Mouse (Mus musculus): Measurements from ENCODE around the gene Gm17949. TPM values are rescaled to one million over a fixed set of nuclear protein-coding genes. Genes with fewer than 3 reads are reported as not detected.
"Not testable (repeated sequence)": the region's sequence is repeated elsewhere in the genome, so short reads cannot be mapped to it uniquely, and the experiment has no call there.

Gm17949 gene
- total and polyA plus RNA-seq, 3 experiments = 0.18 TPM; not detected in 2

GRCm38 (mm10) chr17:57032854-57033253 is 21.6 kb downstream of the Gm17949 start:
- H3K9ac ChIP-seq (ENCODE audit: low read depth, low read length) = no peak overlapping the region
- no peaks in the 10 kb centered on the region for H3K36me3 ChIP-seq (ENCODE audit: control insufficient read depth, insufficient read depth, low read length)
- H3K27me3 ChIP-seq (ENCODE audit: control insufficient read depth, insufficient read depth, low read length) = no peaks in the 10 kb centered on the region
- no peak for DNase-seq
- H3K4me3 ChIP-seq = no peak overlapping the region
- H3K79me2 ChIP-seq (replicated peaks; ENCODE audit: control insufficient read depth, insufficient read depth, low read length) = peaks cover 2% of the 10 kb centered on the region
- no peak overlapping the region for H3K27ac ChIP-seq
- WGBS = 83% methylated on average over 4 of the region's 4 CpGs
- peaks cover 4% of the 10 kb centered on the region; the same call in 1 of the 2 replicates for H3K4me1 ChIP-seq (ENCODE audit: control insufficient read depth, insufficient read depth, low read length)
- intact Hi-C loops (cut with DNase I) = loop anchor here (2.0 kb wide), 1 partner anchor 24 kb away; no protein-coding TSS in a partner anchor
- TF ChIP-seq POLR2A (IDR thresholded peaks at IDR 0.05; ENCODE audit: insufficient read depth, low read depth, low read length) (no peak), CTCF (IDR thresholded peaks at IDR 0.05) (no peak), EP300 (IDR thresholded peaks at IDR 0.05; ENCODE audit: insufficient read depth, low read depth, low read length) (no peak)

DNA sequence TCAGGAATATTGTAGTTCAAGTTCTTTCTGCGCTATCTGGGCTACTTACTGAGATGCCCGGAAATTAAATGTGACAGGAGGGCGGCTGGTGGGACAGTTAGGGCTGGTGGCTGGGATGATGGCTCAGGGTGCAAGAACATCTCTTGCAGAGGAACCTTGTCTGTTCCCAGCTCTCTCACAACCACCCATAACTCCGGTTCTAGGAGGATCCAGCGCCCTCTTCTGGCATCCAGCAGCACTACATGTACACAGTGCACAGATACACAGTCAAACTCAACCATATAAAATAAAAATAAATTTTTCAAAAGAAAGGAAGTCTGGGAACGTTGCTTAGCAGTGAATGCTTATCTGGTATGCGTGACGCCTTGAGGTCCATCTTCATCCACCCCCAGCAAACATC is 27.7 kb downstream of the Gm17949 start:
- Histone ChIP-seq H3K4me3 (no peak overlapping the region), H3K79me2 (replicated peaks; ENCODE audit: control insufficient read depth, insufficient read depth, low read length) (no peaks in the 10 kb centered on the region), H3K9ac (ENCODE audit: low read depth, low read length) (no peak overlapping the region), H3K36me3 (ENCODE audit: control insufficient read depth, insufficient read depth, low read length) (no peaks in the 10 kb centered on the region), H3K27me3 (ENCODE audit: control insufficient read depth, insufficient read depth, low read length) (peaks cover 1% of the 10 kb centered on the region; the same call in 1 of the 2 replicates), H3K4me1 (ENCODE audit: control insufficient read depth, insufficient read depth, low read length) (no peaks in the 10 kb centered on the region), H3K27ac (no peak overlapping the region)
- TF ChIP-seq POLR2A (IDR thresholded peaks at IDR 0.05; ENCODE audit: insufficient read depth, low read depth, low read length) = no peak
- TF ChIP-seq CTCF (IDR thresholded peaks at IDR 0.05) = peak; percentile 36
- intact Hi-C loops (cut with DNase I) = no loop called here
- WGBS = 39% methylated on average over 8 of the region's 8 CpGs
- DNase-seq = no peak

DNA sequence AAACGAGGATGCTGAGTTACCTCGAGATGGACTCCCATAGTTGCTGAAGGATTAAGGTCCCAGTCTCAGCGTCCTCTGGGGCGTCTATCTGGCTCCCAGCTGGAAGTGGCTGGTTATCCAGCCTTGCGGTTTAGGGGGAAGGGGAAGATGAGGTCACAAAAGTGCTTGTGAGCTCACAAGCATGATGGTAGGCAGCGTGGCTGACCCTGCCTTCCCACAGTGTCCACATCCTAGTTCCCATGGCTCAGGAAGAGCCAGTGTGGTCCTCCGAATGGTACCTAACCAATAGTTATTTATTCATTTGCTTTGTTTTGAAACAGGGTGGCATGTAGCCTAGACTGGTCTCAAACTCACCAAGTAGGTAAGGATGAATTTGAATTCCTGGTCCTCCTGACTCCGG is 30.3 kb downstream of the Gm17949 start, which contains the start of gene Slc25a41:
Slc25a41 (minus strand) TSS at position 101 of the 400 bp plus-strand sequence.
- H3K4me3 ChIP-seq = no peak within 1 kb of the TSS
- DNase-seq = no peak
- H3K27ac ChIP-seq = no peak within 1 kb of the TSS
- H3K36me3 ChIP-seq (ENCODE audit: control insufficient read depth, insufficient read depth, low read length) = no peaks in the 10 kb centered on the region
- H3K79me2 ChIP-seq (replicated peaks; ENCODE audit: control insufficient read depth, insufficient read depth, low read length) = no peaks in the 10 kb centered on the region
- intact Hi-C loops (cut with DNase I) = no loop called here
- no peak within 1 kb of the TSS for H3K9ac ChIP-seq (ENCODE audit: low read depth, low read length)
- no peak for TF ChIP-seq EP300 (IDR thresholded peaks at IDR 0.05; ENCODE audit: insufficient read depth, low read depth, low read length)
- TF ChIP-seq POLR2A (IDR thresholded peaks at IDR 0.05; ENCODE audit: insufficient read depth, low read depth, low read length) = no peak
- TF ChIP-seq CTCF (IDR thresholded peaks at IDR 0.05) = no peak
- H3K4me1 ChIP-seq (ENCODE audit: control insufficient read depth, insufficient read depth, low read length) = no peaks in the 10 kb centered on the region
- H3K27me3 ChIP-seq (ENCODE audit: control insufficient read depth, insufficient read depth, low read length) = peaks cover 1% of the 10 kb centered on the region; the same call in 1 of the 2 replicates
- WGBS = 68% methylated on average over 8 of the region's 8 CpGs

DNA sequence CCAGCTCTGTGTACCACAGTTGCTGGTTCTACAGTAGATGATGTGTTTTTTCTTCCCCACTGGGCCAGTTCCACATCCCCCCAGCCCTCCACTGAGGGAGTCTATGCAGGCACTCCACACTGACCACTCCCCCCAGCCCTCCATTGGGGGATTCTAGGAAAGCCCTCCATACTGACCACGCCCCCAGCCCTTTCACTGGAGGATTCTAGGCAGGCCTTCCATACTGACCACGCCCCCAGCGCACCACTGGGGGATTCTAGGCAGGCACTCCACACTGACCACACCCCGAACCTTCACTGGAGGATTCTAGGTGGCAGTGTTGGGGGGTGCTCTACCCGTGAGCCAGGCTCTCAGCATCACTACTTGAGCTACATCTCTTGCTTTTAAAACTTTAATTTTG is 36.1 kb downstream of the Gm17949 start:
- Histone ChIP-seq H3K36me3 (ENCODE audit: control insufficient read depth, insufficient read depth, low read length) (no peaks in the 10 kb centered on the region), H3K4me3 (no peak overlapping the region), H3K27ac (no peak overlapping the region), H3K4me1 (ENCODE audit: control insufficient read depth, insufficient read depth, low read length) (no peaks in the 10 kb centered on the region), H3K79me2 (replicated peaks; ENCODE audit: control insufficient read depth, insufficient read depth, low read length) (no peaks in the 10 kb centered on the region), H3K27me3 (ENCODE audit: control insufficient read depth, insufficient read depth, low read length) (no peaks in the 10 kb centered on the region), H3K9ac (ENCODE audit: low read depth, low read length) (no peak overlapping the region)
- DNase-seq = no peak
- intact Hi-C loops (cut with DNase I) = no loop called here
- 61% methylated on average over 5 of the region's 5 CpGs for WGBS
- no peak for TF ChIP-seq POLR2A (IDR thresholded peaks at IDR 0.05; ENCODE audit: insufficient read depth, low read depth, low read length)
- TF ChIP-seq EP300 (IDR thresholded peaks at IDR 0.05; ENCODE audit: insufficient read depth, low read depth, low read length) = no peak
- TF ChIP-seq CTCF (IDR thresholded peaks at IDR 0.05) = no peak

- no peak for DNase-seq
- H3K36me3 ChIP-seq (ENCODE audit: control insufficient read depth, insufficient read depth, low read length) = no peaks in the 10 kb centered on the region
- H3K27me3 ChIP-seq (ENCODE audit: control insufficient read depth, insufficient read depth, low read length) = no peaks in the 10 kb centered on the region
- H3K9ac ChIP-seq (ENCODE audit: low read depth, low read length) = no peak overlapping the region
- no peak overlapping the region for H3K27ac ChIP-seq
- intact Hi-C loops (cut with DNase I) = no loop called here
- no peaks in the 10 kb centered on the region for H3K4me1 ChIP-seq (ENCODE audit: control insufficient read depth, insufficient read depth, low read length)
- 94% methylated on average over 3 of the region's 3 CpGs for WGBS
- no peak for TF ChIP-seq EP300 (IDR thresholded peaks at IDR 0.05; ENCODE audit: insufficient read depth, low read depth, low read length)
- TF ChIP-seq CTCF (IDR thresholded peaks at IDR 0.05) = no peak
- TF ChIP-seq POLR2A (IDR thresholded peaks at IDR 0.05; ENCODE audit: insufficient read depth, low read depth, low read length) = no peak
- no peaks in the 10 kb centered on the region for H3K79me2 ChIP-seq (replicated peaks; ENCODE audit: control insufficient read depth, insufficient read depth, low read length)
- no peak overlapping the region for H3K4me3 ChIP-seq
Measured at GRCm38 (mm10) chr17:57048816-57049215, 37.5 kb downstream of the Gm17949 start.

DNA sequence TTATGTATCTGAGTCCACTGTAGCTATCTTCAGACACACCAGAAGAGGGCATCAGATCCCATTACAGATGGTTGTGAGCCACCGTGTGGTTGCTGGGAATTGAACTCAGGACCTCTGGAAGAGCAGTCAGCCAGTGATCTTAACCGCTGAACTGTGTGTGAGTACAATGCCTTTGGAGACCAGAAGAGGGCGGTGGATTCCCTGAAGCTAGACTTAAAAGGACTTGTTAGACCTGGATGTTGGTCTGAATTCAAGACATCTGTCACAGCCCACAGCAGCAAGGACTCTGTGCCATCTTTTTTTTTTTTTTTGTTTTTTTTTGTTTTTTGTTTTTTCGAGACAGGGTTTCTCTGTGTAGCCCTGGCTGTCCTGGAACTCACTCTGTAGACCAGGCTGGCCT is 40.4 kb downstream of the Gm17949 start:
- H3K79me2 ChIP-seq (replicated peaks; ENCODE audit: control insufficient read depth, insufficient read depth, low read length); H3K36me3 ChIP-seq (ENCODE audit: control insufficient read depth, insufficient read depth, low read length); H3K27me3 ChIP-seq (ENCODE audit: control insufficient read depth, insufficient read depth, low read length); H3K4me1 ChIP-seq (ENCODE audit: control insufficient read depth, insufficient read depth, low read length); H3K9ac ChIP-seq (ENCODE audit: low read depth, low read length); H3K27ac ChIP-seq; DNase-seq; intact Hi-C loops (cut with DNase I); H3K4me3 ChIP-seq: not testable (repeated sequence)
- peak; percentile 36 for TF ChIP-seq CTCF (IDR thresholded peaks at IDR 0.05)
- 89% methylated on average over 4 of the region's 4 CpGs for WGBS

Data from heart, adult 2 months (tissue).